Mouse (Mus musculus) liver, embryonic 12.5 days (tissue): ENCODE data around the gene Tsg101. TPM values are rescaled to one million over a fixed set of nuclear protein-coding genes. Genes with fewer than 3 reads are reported as not detected.

Source experiments
- ATAC-seq: fragments of 200-750 bp; cut with Nextera tagmentation; 2 replicates; pipeline ENCODE4 v1.8.0; 2017; ENCODE audit warnings: moderate number of reproducible peaks, mild to moderate bottlenecking, moderate library complexity
- H3K27ac ChIP-seq: fragments of 300-500 bp; sonication (generic); 2 replicates; pipeline ENCODE4 v1.5.1; 2016; ENCODE audit warnings: mild to moderate bottlenecking
- H3K27me3 ChIP-seq: fragments of 300-500 bp; sonication (generic); replicated peaks from 2 replicates; pipeline ENCODE4 v1.6.1; 2016; ENCODE audit warnings: mild to moderate bottlenecking, moderate library complexity
- H3K36me3 ChIP-seq: fragments of 300-500 bp; sonication (generic); 2 replicates; pipeline ENCODE4 v1.6.1; 2016; ENCODE audit warnings: mild to moderate bottlenecking, moderate library complexity
- H3K4me1 ChIP-seq: fragments of 300-500 bp; sonication (generic); 2 replicates; pipeline ENCODE4 v1.6.1; 2016
- H3K4me2 ChIP-seq: fragments of 300-500 bp; sonication (generic); 2 replicates; pipeline ENCODE4 v1.6.1; 2016; ENCODE audit warnings: mild to moderate bottlenecking, moderate library complexity
- H3K4me3 ChIP-seq: fragments of 300-500 bp; sonication (generic); 2 replicates; pipeline ENCODE4 v1.5.1; 2016; ENCODE audit warnings: mild to moderate bottlenecking, moderate library complexity
- H3K9ac ChIP-seq: fragments of 300-500 bp; sonication (generic); 2 replicates; pipeline ENCODE4 v1.6.1; 2016; ENCODE audit warnings: mild to moderate bottlenecking, moderate library complexity
- H3K9me3 ChIP-seq: fragments of 300-500 bp; sonication (generic); replicated peaks from 2 replicates; pipeline ENCODE4 v1.6.1; 2016; ENCODE audit warnings: mild to moderate bottlenecking, moderate library complexity
- WGBS: fragments of 180-500 bp; shearing (Covaris S2); methylation state at CpG from one replicate; pipeline ENCODE4 v1.1.7; 2016; ENCODE audit not compliant: insufficient replicate concordance; 5-methylcytosine and 5-hydroxymethylcytosine counted together
- polyA plus RNA-seq: library from polyadenylated mRNA; unstranded; fragments of >200 nt; fragmentation: Nextera tagmentation; extraction: Ambion mirVana; gene quantifications from 2 replicates; pipeline ENCODE4 v1.2.1, GENCODE M21; 2016

Gene Tsg101
- 84.7 and 87.5 TPM in 2 replicates for polyA plus RNA-seq

- Histone ChIP-seq H3K9ac (peak within 1 kb of the TSS; percentile 89), H3K4me3 (peak within 1 kb of the TSS; percentile 99), H3K27me3 (no peaks in the 10 kb centered on the region), H3K27ac (peak within 1 kb of the TSS; percentile 94), H3K4me1 (peaks cover 44% of the 10 kb centered on the region), H3K36me3 (peaks cover 18% of the 10 kb centered on the region), H3K4me2 (peak within 1 kb of the TSS; percentile 81), H3K9me3 (no peaks in the 10 kb centered on the region)
- peak; percentile 92 for ATAC-seq
- WGBS: under 1% methylated on average over 75 of the region's 75 CpGs
Observed at GRCm38 (mm10) chr7:46919551-46920176, at the start of gene Tsg101. Tsg101 (minus strand) TSS chr7:46919969.

DNA sequence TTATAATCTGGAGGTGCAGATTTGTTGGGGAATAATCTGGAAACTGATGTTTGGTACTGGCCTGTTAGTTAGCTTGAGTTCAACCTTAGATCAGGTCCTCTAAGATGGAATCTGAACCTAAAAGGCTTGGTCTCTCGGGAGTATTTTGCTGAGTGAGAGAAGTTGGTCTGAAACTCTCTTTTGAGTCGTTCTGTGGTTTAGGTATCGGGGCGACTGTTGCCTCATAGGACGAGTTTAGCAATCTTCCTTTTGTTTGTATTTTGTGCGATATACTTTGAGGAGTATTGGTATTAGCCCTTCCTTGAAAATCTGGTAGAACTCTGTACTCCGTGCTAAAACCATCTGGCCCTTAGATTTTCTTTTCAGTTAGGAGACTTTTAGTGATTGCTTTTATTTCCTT is 44.3 kb upstream of the Tsg101 start:
- Histone ChIP-seq H3K4me3 (no peak overlapping the region), H3K27ac (no peak overlapping the region), H3K4me1 (peaks cover 16% of the 10 kb centered on the region), H3K36me3 (no peaks in the 10 kb centered on the region), H3K4me2 (no peak overlapping the region), H3K27me3 (peaks cover 16% of the 10 kb centered on the region), H3K9me3 (no peaks in the 10 kb centered on the region), H3K9ac (no peak overlapping the region)
- 62% methylated on average over 7 of the region's 7 CpGs for WGBS
- no peak for ATAC-seq

- 1% methylated on average over 9 of the region's 9 CpGs for WGBS
- no peak overlapping the region for H3K9ac ChIP-seq
- ATAC-seq: peak; percentile 29; the same call in 1 of the 2 replicates
Observed at GRCm38 (mm10) chr7:46962806-46963618, 43.2 kb upstream of the Tsg101 start.

GRCm38 (mm10) chr7:46962132-46962531 is 42.4 kb upstream of the Tsg101 start:
- no peaks in the 10 kb centered on the region for H3K9me3 ChIP-seq
- no peaks in the 10 kb centered on the region for H3K36me3 ChIP-seq
- H3K4me2 ChIP-seq: no peak overlapping the region
- ATAC-seq: no peak
- no peak overlapping the region for H3K4me3 ChIP-seq
- no peak overlapping the region for H3K27ac ChIP-seq
- H3K27me3 ChIP-seq: peaks cover 16% of the 10 kb centered on the region
- H3K4me1 ChIP-seq: peaks cover 29% of the 10 kb centered on the region
- no peak overlapping the region for H3K9ac ChIP-seq

More at GRCm38 (mm10) chr7:46962806-46963618, 43.2 kb upstream of the Tsg101 start:
- Histone ChIP-seq H3K9me3 (no peaks in the 10 kb centered on the region), H3K4me3 (no peak overlapping the region), H3K4me2 (0 out of 2 replicates have a peak overlapping the region, but pooled peaks have one; percentile 10), H3K36me3 (no peaks in the 10 kb centered on the region), H3K27me3 (peaks cover 16% of the 10 kb centered on the region), H3K4me1 (peaks cover 22% of the 10 kb centered on the region), H3K27ac (no peak overlapping the region)

- H3K4me1 ChIP-seq: peaks cover 41% of the 10 kb centered on the region
- 0 out of 2 replicates have a peak, but pooled peaks cover 4% of the 10 kb centered on the region for H3K36me3 ChIP-seq
- WGBS: 39% methylated on average over 3 of the region's 3 CpGs
- H3K27ac ChIP-seq: no peak overlapping the region
- no peak overlapping the region for H3K4me2 ChIP-seq
- no peak for ATAC-seq
- H3K9me3 ChIP-seq: no peaks in the 10 kb centered on the region
- no peak overlapping the region for H3K4me3 ChIP-seq
- H3K9ac ChIP-seq: no peak overlapping the region
- H3K27me3 ChIP-seq: peaks cover 16% of the 10 kb centered on the region
Observed at GRCm38 (mm10) chr7:46960991-46961390, 41.2 kb upstream of the Tsg101 start.

GRCm38 (mm10) chr7:46958853-46959252 is 39.1 kb upstream of the Tsg101 start:
- Histone ChIP-seq H3K27me3 (peaks cover 16% of the 10 kb centered on the region), H3K9me3 (no peaks in the 10 kb centered on the region), H3K4me2 (peak overlapping the region; percentile 79), H3K27ac (no peak overlapping the region), H3K36me3 (peaks cover 21% of the 10 kb centered on the region), H3K4me1 (peaks cover 41% of the 10 kb centered on the region), H3K9ac (peak overlapping the region; percentile 89), H3K4me3 (peak overlapping the region; percentile 94)
- 16% methylated on average over 9 of the region's 9 CpGs for WGBS
- no peak for ATAC-seq

DNA sequence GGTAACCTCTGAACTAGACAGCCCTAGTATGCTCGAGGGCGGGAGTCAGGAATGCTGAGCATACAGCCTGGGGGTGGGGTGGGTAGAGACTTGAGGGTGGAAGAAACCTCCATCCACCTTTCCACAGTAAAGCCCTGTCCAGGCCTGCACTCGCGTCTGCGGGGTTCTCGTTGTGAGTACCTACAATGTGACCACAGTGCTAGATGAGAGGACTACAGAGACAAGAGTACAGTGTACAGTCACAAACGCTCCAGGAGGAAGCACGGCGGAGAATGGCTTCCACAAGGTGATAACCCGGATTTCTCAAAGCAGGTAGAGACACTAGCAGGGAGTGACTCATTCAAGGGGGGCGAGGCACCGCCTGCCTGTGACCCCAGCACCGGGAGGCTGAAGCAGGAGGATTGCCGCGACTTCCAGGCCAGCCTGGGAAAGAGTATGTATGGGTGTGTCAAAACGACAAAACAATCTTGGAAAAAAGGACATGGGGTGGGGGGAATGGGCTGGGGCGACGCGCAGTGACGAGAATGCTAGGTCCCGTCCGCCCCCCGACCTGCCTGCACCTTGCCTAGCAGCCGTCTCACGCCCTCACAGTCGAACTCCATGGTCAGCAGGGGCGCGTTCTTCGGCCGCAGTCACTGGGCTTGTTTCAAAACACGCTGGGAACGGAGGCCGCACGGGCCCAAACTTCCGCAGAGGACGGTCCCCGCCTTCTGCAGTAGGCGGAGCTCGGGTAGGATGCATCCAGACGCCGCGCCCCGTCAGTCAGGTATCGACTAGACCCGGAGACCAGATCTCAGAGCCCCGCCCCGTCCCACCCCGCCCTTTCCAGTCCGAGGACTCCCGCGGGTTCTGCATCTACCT is 38.3 kb upstream of the Tsg101 start, which contains the start of gene Uevld:
Gene Uevld, minus strand, starts transcription at position 697 of the 861 bp plus-strand sequence.
- H3K4me3 ChIP-seq: peak within 1 kb of the TSS; percentile 94
- H3K36me3 ChIP-seq: peaks cover 29% of the 10 kb centered on the region
- ATAC-seq: peak; percentile 96
- H3K27ac ChIP-seq: peak within 1 kb of the TSS; percentile 75
- under 1% methylated on average over 51 of the region's 51 CpGs for WGBS
- peak within 1 kb of the TSS; percentile 79 for H3K4me2 ChIP-seq
- H3K9me3 ChIP-seq: no peaks in the 10 kb centered on the region
- H3K4me1 ChIP-seq: peaks cover 34% of the 10 kb centered on the region
- peak within 1 kb of the TSS; percentile 89 for H3K9ac ChIP-seq
- peaks cover 16% of the 10 kb centered on the region for H3K27me3 ChIP-seq

- H3K4me1 ChIP-seq: peaks cover 3% of the 10 kb centered on the region; the same call in 1 of the 2 replicates
- no peak overlapping the region for H3K4me2 ChIP-seq
- H3K27me3 ChIP-seq: no peaks in the 10 kb centered on the region
- 0 out of 2 replicates have a peak, but pooled peaks have one; percentile 37 for ATAC-seq
- H3K9ac ChIP-seq: no peak overlapping the region
- peaks cover 79% of the 10 kb centered on the region for H3K36me3 ChIP-seq
- H3K27ac ChIP-seq: no peak overlapping the region
- WGBS: 71% methylated on average over 4 of the region's 4 CpGs
- H3K9me3 ChIP-seq: no peaks in the 10 kb centered on the region
- H3K4me3 ChIP-seq: no peak overlapping the region
Observed at GRCm38 (mm10) chr7:46935847-46936246, 16.1 kb upstream of the Tsg101 start.

DNA sequence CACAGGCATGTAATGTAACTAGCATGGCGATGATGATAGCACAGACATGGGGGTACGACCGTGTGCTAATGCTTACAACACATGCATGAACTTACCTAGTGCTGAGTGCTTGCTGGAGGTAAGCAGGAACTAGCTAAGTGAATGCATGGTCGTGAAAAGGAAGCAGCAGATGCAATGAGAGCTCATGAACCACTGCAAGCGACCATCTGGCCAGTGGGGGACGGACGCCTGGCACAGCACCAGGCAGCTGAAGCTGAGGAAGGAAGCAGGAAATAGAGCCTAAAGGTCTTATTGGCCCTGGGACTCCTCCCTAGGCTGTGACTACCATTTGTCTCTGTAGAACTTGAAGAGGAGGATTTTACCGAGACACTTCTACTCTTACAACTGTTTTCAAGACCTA is 15.0 kb upstream of the Tsg101 start:
- H3K4me3 ChIP-seq: no peak overlapping the region
- WGBS: 64% methylated on average over 8 of the region's 8 CpGs
- peaks cover 77% of the 10 kb centered on the region for H3K36me3 ChIP-seq

GRCm38 (mm10) chr7:46931370-46931769 is 11.6 kb upstream of the Tsg101 start:
- ATAC-seq: no peak
- Histone ChIP-seq H3K4me3 (no peak overlapping the region), H3K27me3 (no peaks in the 10 kb centered on the region), H3K4me2 (no peak overlapping the region), H3K27ac (no peak overlapping the region), H3K9ac (no peak overlapping the region), H3K4me1 (no peaks in the 10 kb centered on the region), H3K36me3 (peaks cover 62% of the 10 kb centered on the region), H3K9me3 (no peaks in the 10 kb centered on the region)
- 87% methylated on average over 3 of the region's 3 CpGs for WGBS

More for the DNA sequence above, 15.0 kb upstream of the Tsg101 start:
- H3K9ac ChIP-seq: no peak overlapping the region
- no peak overlapping the region for H3K27ac ChIP-seq
- H3K4me1 ChIP-seq: no peaks in the 10 kb centered on the region
- no peak overlapping the region for H3K4me2 ChIP-seq
- H3K27me3 ChIP-seq: no peaks in the 10 kb centered on the region
- no peak for ATAC-seq
- no peaks in the 10 kb centered on the region for H3K9me3 ChIP-seq

DNA sequence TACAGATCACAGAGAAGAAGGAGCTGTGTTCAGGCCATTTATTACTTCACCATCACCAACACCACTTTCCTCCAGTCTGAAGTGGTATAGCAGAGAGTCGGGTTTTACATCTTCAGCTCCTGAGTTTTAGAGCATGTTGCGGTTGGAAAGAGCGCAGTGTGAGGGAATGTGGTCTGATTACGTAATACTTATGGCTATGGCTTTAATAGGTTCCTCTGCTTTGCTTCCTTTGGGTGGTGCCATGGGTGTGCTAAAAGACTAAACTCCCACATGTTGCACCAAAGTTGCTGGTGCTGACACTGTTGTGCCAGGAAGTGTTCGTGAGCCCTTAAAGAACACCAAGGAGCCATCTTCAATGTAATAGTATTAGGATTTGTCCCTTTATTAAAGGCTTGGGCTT is 8.5 kb upstream of the Tsg101 start:
- no peak overlapping the region for H3K4me3 ChIP-seq
- H3K9me3 ChIP-seq: no peaks in the 10 kb centered on the region
- H3K4me2 ChIP-seq: no peak overlapping the region
- H3K36me3 ChIP-seq: peaks cover 39% of the 10 kb centered on the region
- 79% methylated on average over 5 of the region's 5 CpGs for WGBS
- peaks cover 5% of the 10 kb centered on the region; the same call in 1 of the 2 replicates for H3K4me1 ChIP-seq
- no peak overlapping the region for H3K27ac ChIP-seq
- no peaks in the 10 kb centered on the region for H3K27me3 ChIP-seq
- ATAC-seq: no peak
- H3K9ac ChIP-seq: no peak overlapping the region
